Mouse (Mus musculus): ENCODE results near the gene Tpbgl.

Gene Tpbgl

GRCm38 (mm10) chr7:99641245-99641644, 14.3 kb upstream of the Tpbgl start:
- no peak for DNase-seq

GRCm38 (mm10) chr7:99633966-99634665, 7.2 kb upstream of the Tpbgl start:
- no peak for DNase-seq

- no peak for DNase-seq
Observed at GRCm38 (mm10) chr7:99632286-99632685, 5.4 kb upstream of the Tpbgl start.

- no peak for DNase-seq
Observed at GRCm38 (mm10) chr7:99627366-99627765, 463 bp upstream of the Tpbgl start.

- DNase-seq = peak; percentile 93
Observed at GRCm38 (mm10) chr7:99625722-99626375, 1.1 kb downstream of the Tpbgl start.

GRCm38 (mm10) chr7:99618860-99619259, 8.0 kb downstream of the Tpbgl start:
- DNase-seq = peak; percentile 62

GRCm38 (mm10) chr7:99618264-99618663, 8.6 kb downstream of the Tpbgl start:
- DNase-seq = no peak

- DNase-seq = no peak
Observed at GRCm38 (mm10) chr7:99607632-99608031, 19.3 kb downstream of the Tpbgl start.

- no peak for DNase-seq
Observed at GRCm38 (mm10) chr7:99606766-99607165, 20.1 kb downstream of the Tpbgl start.

- DNase-seq = no peak
Observed at GRCm38 (mm10) chr7:99606303-99606702, 20.6 kb downstream of the Tpbgl start.

GRCm38 (mm10) chr7:99605058-99605457, 21.8 kb downstream of the Tpbgl start:
- no peak for DNase-seq

- no peak for DNase-seq
Observed at GRCm38 (mm10) chr7:99603875-99604662, 22.8 kb downstream of the Tpbgl start.

- DNase-seq = no peak
Observed at GRCm38 (mm10) chr7:99598722-99599121, 28.2 kb downstream of the Tpbgl start.

- no peak for DNase-seq
Observed at GRCm38 (mm10) chr7:99593868-99594803, 32.8 kb downstream of the Tpbgl start.

- no peak for DNase-seq
Observed at GRCm38 (mm10) chr7:99592669-99593068, 34.2 kb downstream of the Tpbgl start.

GRCm38 (mm10) chr7:99590646-99591045, 36.3 kb downstream of the Tpbgl start:
- no peak for DNase-seq

GRCm38 (mm10) chr7:99590064-99590463, 36.8 kb downstream of the Tpbgl start:
- DNase-seq = peak; percentile 85

- no peak for DNase-seq
Observed at GRCm38 (mm10) chr7:99585976-99586375, 40.9 kb downstream of the Tpbgl start.

- no peak for DNase-seq
Observed at GRCm38 (mm10) chr7:99583625-99584024, 43.3 kb downstream of the Tpbgl start.

- peak; percentile 38 for DNase-seq
Observed at GRCm38 (mm10) chr7:99582867-99583266, 44.0 kb downstream of the Tpbgl start.

- no peak for DNase-seq
Observed at GRCm38 (mm10) chr7:99582306-99582705, 44.6 kb downstream of the Tpbgl start.

- no peak for DNase-seq
Observed at GRCm38 (mm10) chr7:99580247-99580646, 46.7 kb downstream of the Tpbgl start.

Measured in retina, postnatal 1 day (tissue).